Mouse (Mus musculus): ENCODE data around the gene Ruvbl2. TPM values are rescaled to one million over a fixed set of nuclear protein-coding genes. Genes with fewer than 3 reads are reported as not detected.

Ruvbl2 gene
- total RNA-seq, 1 experiment = 228 TPM

DNA sequence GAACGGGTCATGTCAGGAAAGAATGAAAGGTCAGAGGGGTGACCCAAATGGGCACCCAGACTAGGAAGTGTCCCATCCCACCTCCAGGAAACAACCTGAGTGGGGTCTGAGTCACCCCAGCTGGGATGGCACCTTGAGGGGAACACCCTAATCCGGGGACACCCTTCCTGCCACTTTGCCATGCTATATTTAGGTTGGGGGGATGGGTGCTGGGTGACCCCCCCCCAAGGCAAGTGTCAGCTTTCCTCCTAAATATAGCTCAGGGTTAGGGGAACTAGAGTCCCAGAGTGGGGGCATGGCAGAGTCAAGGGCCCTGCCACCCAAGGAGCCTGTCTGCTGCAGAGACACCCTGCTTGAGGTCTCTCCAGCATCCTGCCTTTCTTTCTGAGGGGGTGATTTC lies 25.5 kb downstream of the Ruvbl2 start:
- Histone ChIP-seq H3K9ac (ENCODE audit: insufficient read depth, low read depth, low read length, poor library complexity, severe bottlenecking) (no peak overlapping the region), H3K4me3 (ENCODE audit: insufficient read depth in 1 of 2, low read depth in 1 of 2, low read length in 2 of 2, poor library complexity in 1 of 2, severe bottlenecking in 1 of 2) (no peak overlapping the region), H3K4me1 (ENCODE audit: control insufficient read depth in 2 of 2, insufficient read depth in 2 of 2, low read length in 2 of 2, poor library complexity in 1 of 2) (peaks cover 0 to 15% of the 10 kb centered on the region in 2 experiments; a peak in 3 of 4 replicates), H3K27ac (ENCODE audit: insufficient read depth, low read depth, low read length, poor library complexity, severe bottlenecking) (no peak overlapping the region), H3K9me3 (ENCODE audit: control insufficient read depth, insufficient read depth, low read depth, low read length) (no peaks in the 10 kb centered on the region), H3K36me3 (ENCODE audit: control insufficient read depth, insufficient read depth, low read length, poor library complexity, severe bottlenecking) (no peaks in the 10 kb centered on the region)
- no peak for DNase-seq (ENCODE audit: low read depth, low spot score)
- in situ Hi-C loops (cut with MboI; ENCODE audit: low sequenced_read_pairs in 2 of 2, unreplicated experiment in 2 of 2) = no loop called here
- TF ChIP-seq ZNF384 (IDR thresholded peaks at IDR 0.05; ENCODE audit: low read depth, low read length) = no peak
- no peak for TF ChIP-seq ZC3H11A (IDR thresholded peaks at IDR 0.05; ENCODE audit: borderline replicate concordance, low read depth, low read length)
- TF ChIP-seq HCFC1 (IDR thresholded peaks at IDR 0.05; ENCODE audit: borderline replicate concordance, insufficient read depth, low read length) = no peak
- no peak for TF ChIP-seq MAFK (IDR thresholded peaks at IDR 0.05; ENCODE audit: insufficient read depth, low read depth, low read length)
- no peak for TF ChIP-seq CHD2 (IDR thresholded peaks at IDR 0.05; ENCODE audit: low read depth, low read length)

DNA sequence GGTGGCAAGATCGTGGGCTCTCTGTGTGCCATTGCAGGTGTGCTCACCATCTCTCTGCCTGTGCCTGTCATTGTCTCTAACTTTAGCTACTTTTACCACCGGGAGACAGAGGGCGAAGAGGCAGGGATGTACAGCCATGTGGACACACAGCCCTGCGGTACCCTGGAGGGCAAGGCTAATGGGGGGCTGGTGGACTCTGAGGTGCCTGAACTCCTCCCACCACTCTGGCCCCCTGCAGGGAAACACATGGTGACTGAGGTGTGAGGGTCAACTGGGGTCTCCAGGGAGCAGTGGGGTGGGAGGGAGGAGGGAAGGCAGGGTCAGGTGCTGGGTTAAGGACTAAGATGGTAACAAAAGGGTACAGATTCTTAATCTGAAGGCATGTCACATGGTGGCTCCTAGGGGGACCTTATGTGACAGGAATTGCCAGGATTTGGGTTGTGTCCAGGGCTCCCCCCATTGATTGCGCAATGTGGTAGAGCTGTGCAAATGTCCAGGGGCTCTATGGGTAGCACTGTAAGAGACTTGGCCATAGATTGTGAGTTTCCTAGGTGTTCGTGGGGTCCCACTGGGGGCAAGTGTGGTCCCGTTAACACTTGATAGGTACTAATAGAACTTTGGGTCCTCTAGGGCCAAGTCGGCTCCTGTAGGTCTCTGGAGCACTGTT lies 28.3 kb downstream of the Ruvbl2 start:
- Histone ChIP-seq H3K9ac (ENCODE audit: insufficient read depth, low read depth, low read length, poor library complexity, severe bottlenecking) (no peak overlapping the region), H3K9me3 (ENCODE audit: control insufficient read depth, insufficient read depth, low read depth, low read length) (no peaks in the 10 kb centered on the region)

DNA sequence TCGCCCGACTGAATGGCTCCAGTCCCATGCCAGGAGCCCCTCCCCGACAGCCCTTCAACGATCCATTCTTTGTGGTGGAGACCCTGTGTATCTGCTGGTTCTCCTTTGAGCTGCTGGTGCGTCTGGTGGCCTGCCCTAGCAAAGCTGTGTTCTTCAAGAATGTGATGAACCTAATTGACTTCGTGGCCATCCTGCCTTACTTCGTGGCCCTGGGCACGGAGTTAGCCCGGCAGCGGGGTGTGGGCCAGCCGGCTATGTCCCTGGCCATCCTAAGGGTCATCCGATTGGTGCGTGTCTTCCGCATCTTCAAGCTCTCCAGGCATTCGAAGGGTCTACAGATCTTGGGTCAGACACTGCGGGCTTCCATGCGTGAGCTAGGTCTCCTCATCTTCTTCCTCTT lies 28.9 kb downstream of the Ruvbl2 start:
- no peak overlapping the region for H3K27ac ChIP-seq (ENCODE audit: insufficient read depth, low read depth, low read length, poor library complexity, severe bottlenecking)
- H3K9ac ChIP-seq (ENCODE audit: insufficient read depth, low read depth, low read length, poor library complexity, severe bottlenecking) = no peak overlapping the region
- H3K9me3 ChIP-seq (ENCODE audit: control insufficient read depth, insufficient read depth, low read depth, low read length) = no peaks in the 10 kb centered on the region
- no peak for DNase-seq (ENCODE audit: low read depth, low spot score)
- H3K4me3 ChIP-seq (ENCODE audit: insufficient read depth in 1 of 2, low read depth in 1 of 2, low read length in 2 of 2, poor library complexity in 1 of 2, severe bottlenecking in 1 of 2) = no peak overlapping the region
- H3K36me3 ChIP-seq (ENCODE audit: control insufficient read depth, insufficient read depth, low read length, poor library complexity, severe bottlenecking) = no peaks in the 10 kb centered on the region
- TF ChIP-seq ZNF384 (IDR thresholded peaks at IDR 0.05; ENCODE audit: low read depth, low read length) (no peak), HCFC1 (IDR thresholded peaks at IDR 0.05; ENCODE audit: borderline replicate concordance, insufficient read depth, low read length) (no peak), MAFK (IDR thresholded peaks at IDR 0.05; ENCODE audit: insufficient read depth, low read depth, low read length) (no peak), ZC3H11A (IDR thresholded peaks at IDR 0.05; ENCODE audit: borderline replicate concordance, low read depth, low read length) (no peak), CHD2 (IDR thresholded peaks at IDR 0.05; ENCODE audit: low read depth, low read length) (no peak)
- H3K4me1 ChIP-seq (ENCODE audit: control insufficient read depth in 2 of 2, insufficient read depth in 2 of 2, low read length in 2 of 2, poor library complexity in 1 of 2) = peaks cover 7 to 10% of the 10 kb centered on the region in 2 experiments; a peak in 2 of 4 replicates
- in situ Hi-C loops (cut with MboI; ENCODE audit: low sequenced_read_pairs in 2 of 2, unreplicated experiment in 2 of 2) = no loop called here

More for the DNA sequence above, 28.3 kb downstream of the Ruvbl2 start:
- Histone ChIP-seq H3K4me1 (ENCODE audit: control insufficient read depth in 2 of 2, insufficient read depth in 2 of 2, low read length in 2 of 2, poor library complexity in 1 of 2) (peaks cover 5 to 11% of the 10 kb centered on the region in 2 experiments; a peak in 3 of 4 replicates), H3K36me3 (ENCODE audit: control insufficient read depth, insufficient read depth, low read length, poor library complexity, severe bottlenecking) (no peaks in the 10 kb centered on the region), H3K27ac (ENCODE audit: insufficient read depth, low read depth, low read length, poor library complexity, severe bottlenecking) (no peak overlapping the region), H3K4me3 (ENCODE audit: insufficient read depth in 1 of 2, low read depth in 1 of 2, low read length in 2 of 2, poor library complexity in 1 of 2, severe bottlenecking in 1 of 2) (no peak overlapping the region)
- in situ Hi-C loops (cut with MboI; ENCODE audit: low sequenced_read_pairs in 2 of 2, unreplicated experiment in 2 of 2) = no loop called here
- no peak for TF ChIP-seq ZC3H11A (IDR thresholded peaks at IDR 0.05; ENCODE audit: borderline replicate concordance, low read depth, low read length)
- TF ChIP-seq CHD2 (IDR thresholded peaks at IDR 0.05; ENCODE audit: low read depth, low read length) = no peak
- TF ChIP-seq ZNF384 (IDR thresholded peaks at IDR 0.05; ENCODE audit: low read depth, low read length) = no peak
- no peak for TF ChIP-seq HCFC1 (IDR thresholded peaks at IDR 0.05; ENCODE audit: borderline replicate concordance, insufficient read depth, low read length)
- no peak for TF ChIP-seq MAFK (IDR thresholded peaks at IDR 0.05; ENCODE audit: insufficient read depth, low read depth, low read length)
- DNase-seq (ENCODE audit: low read depth, low spot score) = no peak

DNA sequence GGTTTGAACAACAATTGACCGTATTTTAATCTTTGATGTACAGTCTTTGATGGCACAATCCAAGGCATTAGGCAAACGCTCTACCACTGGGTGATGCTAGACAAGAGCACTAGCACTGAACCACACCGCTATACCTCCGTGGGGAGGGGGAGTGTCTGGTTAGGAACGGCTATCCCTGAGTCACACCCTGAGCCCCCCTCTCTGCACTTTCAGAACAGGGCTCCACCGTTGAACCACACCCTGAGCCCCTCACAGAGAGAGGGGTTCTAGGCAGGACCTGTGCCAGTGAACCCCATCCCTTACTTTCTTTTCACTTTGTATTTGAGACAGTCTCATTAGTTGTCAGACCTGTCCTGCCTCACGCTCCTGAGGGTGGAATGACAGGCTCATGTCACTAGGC lies 29.5 kb downstream of the Ruvbl2 start:
- no peak for DNase-seq (ENCODE audit: low read depth, low spot score)
- peaks cover 7 to 11% of the 10 kb centered on the region in 2 experiments; a peak in 2 of 4 replicates for H3K4me1 ChIP-seq (ENCODE audit: control insufficient read depth in 2 of 2, insufficient read depth in 2 of 2, low read length in 2 of 2, poor library complexity in 1 of 2)
- in situ Hi-C loops (cut with MboI; ENCODE audit: low sequenced_read_pairs in 2 of 2, unreplicated experiment in 2 of 2) = no loop called here

More for the DNA sequence above, 29.5 kb downstream of the Ruvbl2 start:
- Histone ChIP-seq H3K4me3 (ENCODE audit: insufficient read depth in 1 of 2, low read depth in 1 of 2, low read length in 2 of 2, poor library complexity in 1 of 2, severe bottlenecking in 1 of 2) (no peak overlapping the region), H3K9me3 (ENCODE audit: control insufficient read depth, insufficient read depth, low read depth, low read length) (no peaks in the 10 kb centered on the region), H3K9ac (ENCODE audit: insufficient read depth, low read depth, low read length, poor library complexity, severe bottlenecking) (no peak overlapping the region), H3K27ac (ENCODE audit: insufficient read depth, low read depth, low read length, poor library complexity, severe bottlenecking) (no peak overlapping the region), H3K36me3 (ENCODE audit: control insufficient read depth, insufficient read depth, low read length, poor library complexity, severe bottlenecking) (no peaks in the 10 kb centered on the region)
- no peak for TF ChIP-seq MAFK (IDR thresholded peaks at IDR 0.05; ENCODE audit: insufficient read depth, low read depth, low read length)
- TF ChIP-seq HCFC1 (IDR thresholded peaks at IDR 0.05; ENCODE audit: borderline replicate concordance, insufficient read depth, low read length) = no peak
- TF ChIP-seq CHD2 (IDR thresholded peaks at IDR 0.05; ENCODE audit: low read depth, low read length) = no peak
- no peak for TF ChIP-seq ZC3H11A (IDR thresholded peaks at IDR 0.05; ENCODE audit: borderline replicate concordance, low read depth, low read length)
